Mouse (Mus musculus) myocyte (in vitro differentiated cells): ENCODE data around the gene St3gal3.

Source experiments
- CEBPB ChIP-seq: IDR thresholded peaks from 2 replicates; pipeline ENCODE4 v1.6.1; 2011; ENCODE audit warnings: mild to moderate bottlenecking, moderate library complexity; ENCODE audit not compliant: poor library complexity, insufficient read depth, severe bottlenecking
- E2F4 ChIP-seq: IDR thresholded peaks from one replicate; pipeline ENCODE4 v1.6.1; 2011; ENCODE audit warnings: mild to moderate bottlenecking, control low read depth, moderate library complexity; ENCODE audit not compliant: insufficient read depth
- MAX ChIP-seq: IDR thresholded peaks from one replicate; pipeline ENCODE4 v1.6.1; 2011; ENCODE audit warnings: low read depth, mild to moderate bottlenecking, control low read depth
- MYOG ChIP-seq, 3 experiments: IDR thresholded peaks; one replicate each; pipeline ENCODE4 v1.6.1; 2011; ENCODE audit warnings: control low read depth in 2 of 3, low read depth in 2 of 3, mild to moderate bottlenecking in 2 of 3; ENCODE audit not compliant: insufficient read length in 2 of 3, control insufficient read depth in 1 of 3, insufficient read depth in 1 of 3
- POLR2A ChIP-seq: IDR thresholded peaks from one replicate; pipeline ENCODE4 v1.6.1; 2011; ENCODE audit warnings: low read depth, mild to moderate bottlenecking, control low read depth, moderate library complexity; ENCODE audit not compliant: insufficient read length
- POLR2AphosphoS2 ChIP-seq: IDR thresholded peaks from one replicate; pipeline ENCODE4 v1.6.1; 2011; ENCODE audit warnings: low read depth, control low read depth; ENCODE audit not compliant: insufficient read length
- TCF12 ChIP-seq: IDR thresholded peaks from one replicate; pipeline ENCODE4 v1.6.1; 2011; ENCODE audit warnings: mild to moderate bottlenecking, control low read depth; ENCODE audit not compliant: poor library complexity, insufficient read depth, severe bottlenecking
- TCF3 ChIP-seq: IDR thresholded peaks from one replicate; pipeline ENCODE4 v1.6.1; 2011; ENCODE audit warnings: low read depth, control low read depth; ENCODE audit not compliant: insufficient read length
- USF1 ChIP-seq: IDR thresholded peaks from one replicate; pipeline ENCODE4 v1.6.1; 2011; ENCODE audit warnings: low read depth, mild to moderate bottlenecking, control low read depth, moderate library complexity

- TF ChIP-seq TCF12 (no peak), MYOG (IDR thresholded peaks at IDR 0.05; ENCODE audit: control insufficient read depth in 1 of 3, insufficient read depth in 1 of 3, insufficient read length in 2 of 3, low read depth in 2 of 3) (no peak), USF1 (no peak), MAX (no peak), POLR2A (no peak), CEBPB (no peak), E2F4 (no peak), TCF3 (no peak), POLR2AphosphoS2 (no peak)
These were observed 57.4 kb downstream of the St3gal3 start for GRCm38 (mm10) chr4:118077293-118077752.
